Mouse (Mus musculus) stomach, adult 2 months (tissue): ENCODE measurements around the gene Cdk17. TPM values are rescaled to one million over a fixed set of nuclear protein-coding genes. Genes with fewer than 3 reads are reported as not detected.

Experiments
- polyA plus RNA-seq: library from polyadenylated mRNA; depleted of rRNA; stranded (reverse); fragments of >200 nt; gene quantifications from 2 replicates; pipeline ENCODE4 v1.2.3, GENCODE M21; 2012; rRNA removed

The Cdk17 gene
- 5.9 and 7.2 TPM in 2 replicates for polyA plus RNA-seq

DNA sequence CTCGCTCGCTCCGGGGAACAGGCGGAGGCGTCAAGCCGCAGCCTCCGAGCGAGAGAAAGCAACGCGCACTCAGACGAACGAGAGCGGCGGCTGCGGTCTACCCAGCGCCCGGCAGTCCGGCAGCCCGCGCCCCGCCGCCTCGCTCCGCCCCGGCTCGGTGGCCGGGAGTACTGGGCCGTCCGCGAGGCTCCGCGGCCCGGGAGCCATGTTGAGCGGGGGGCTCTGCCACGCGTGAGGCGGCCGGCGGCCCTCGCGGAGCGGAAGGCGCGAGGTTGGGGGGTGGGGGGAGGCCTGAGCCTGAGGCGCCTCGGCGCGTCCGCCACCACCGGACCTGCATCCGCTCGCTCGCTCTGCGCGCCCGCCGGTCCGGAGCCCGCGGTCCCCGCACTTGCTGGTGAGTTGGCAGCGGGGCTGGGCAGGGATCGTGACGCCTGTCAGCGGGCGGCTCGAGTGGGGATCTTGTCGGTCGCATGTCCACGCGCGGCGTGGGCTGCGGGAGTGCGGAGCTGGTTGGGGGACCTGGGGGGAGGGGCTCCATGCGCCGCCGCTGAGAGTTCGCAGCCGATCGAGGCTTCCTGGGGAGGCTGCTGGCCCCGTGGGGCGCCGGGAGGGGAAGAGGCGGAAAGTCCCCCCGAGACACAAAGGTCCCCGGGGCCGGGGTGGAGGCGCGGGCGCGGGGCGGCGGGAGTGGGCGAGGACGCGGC, at the start of gene Cdk17:
Cdk17 (plus strand) TSS at position 69 of the 704 bp plus-strand sequence.

DNA sequence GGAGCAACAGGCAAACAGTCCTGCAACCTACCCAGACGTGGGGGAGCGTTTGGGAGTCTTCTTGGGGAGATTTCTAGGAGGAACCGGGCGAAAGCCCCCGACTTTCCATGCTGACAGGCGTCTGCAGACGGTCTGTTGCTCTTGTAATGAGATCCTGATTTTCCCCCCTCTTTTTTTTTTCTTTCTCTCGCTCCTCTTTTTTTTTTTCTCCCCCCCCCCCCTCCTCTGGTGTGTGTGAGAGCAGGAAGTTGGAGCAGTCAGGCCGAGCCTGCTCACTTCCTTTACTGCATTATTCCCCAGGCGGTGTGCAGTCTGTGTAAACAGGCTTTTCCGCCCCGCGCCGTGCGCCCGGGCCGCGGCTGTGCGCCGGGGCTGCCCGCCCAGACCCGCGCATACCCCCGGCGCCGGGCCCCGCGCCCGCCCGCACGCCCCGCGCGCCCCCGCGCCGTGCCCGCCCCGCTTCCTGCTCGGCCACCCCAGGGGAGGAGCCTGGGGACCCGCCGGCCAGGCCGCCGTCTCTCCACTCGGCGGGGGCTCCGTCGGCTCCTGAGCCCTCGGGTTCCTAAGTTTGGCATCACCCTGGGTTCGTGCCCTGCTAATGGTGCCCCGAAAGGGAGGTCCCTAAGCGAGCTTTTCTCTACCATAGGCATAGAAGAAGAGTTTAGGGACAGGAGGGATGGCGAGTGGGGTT, 150.2 kb downstream of the Cdk17 start, which contains the start of gene Elk3:
Elk3 (minus strand) TSS at position 415 of the 691 bp plus-strand sequence.

Other genes starting within 250 kb of the Cdk17 start
- 0.34 TPM in 1 of 2 replicates, not detected in the other for gene Cfap54, start 79.3 kb upstream of the Cdk17 start, polyA plus RNA-seq
- 12.8 and 16.8 TPM in 2 replicates for gene Elk3, start 150.3 kb downstream of the Cdk17 start, polyA plus RNA-seq